Mouse (Mus musculus) lung, postnatal 0 days (tissue): ENCODE results near the gene Ntmt1. TPM values are rescaled to one million over a fixed set of nuclear protein-coding genes. Genes with fewer than 3 reads are reported as not detected.

Experiments
- ATAC-seq: fragments of 200-750 bp; cut with Nextera tagmentation; 2 replicates; pipeline ENCODE4 v1.8.0; 2017; ENCODE audit warnings: moderate library complexity
- DNase-seq: peaks from one replicate; pipeline ENCODE4 v3.0.0-alpha.2; 2016; ENCODE audit warnings: low spot score
- H3K27ac ChIP-seq: fragments of 300-500 bp; sonication (generic); 2 replicates; pipeline ENCODE4 v1.5.1; 2014; ENCODE audit warnings: antibody characterized with exemption, mild to moderate bottlenecking, low read length, mixed read lengths
- H3K27me3 ChIP-seq: fragments of 300-500 bp; sonication (generic); replicated peaks from 2 replicates; pipeline ENCODE4 v1.6.1; 2014; ENCODE audit warnings: low read length, mixed read lengths; ENCODE audit not compliant: insufficient read depth
- H3K36me3 ChIP-seq: fragments of 300-500 bp; sonication (generic); 2 replicates; pipeline ENCODE4 v1.6.1; 2014; ENCODE audit warnings: low read length, mixed read lengths; ENCODE audit not compliant: insufficient read depth
- H3K4me1 ChIP-seq: fragments of 300-500 bp; sonication (generic); 2 replicates; pipeline ENCODE4 v1.6.1; 2014; ENCODE audit warnings: antibody characterized with exemption, low read depth, low read length, mixed read lengths; ENCODE audit not compliant: insufficient read depth
- H3K4me2 ChIP-seq: fragments of 300-500 bp; sonication (generic); replicated peaks from 2 replicates; pipeline ENCODE4 v1.6.1; 2014; ENCODE audit warnings: low read depth, mild to moderate bottlenecking, low read length, moderate library complexity, mixed read lengths
- H3K4me3 ChIP-seq: fragments of 300-500 bp; sonication (generic); 2 replicates; pipeline ENCODE4 v1.5.1; 2014; ENCODE audit warnings: low read depth, low read length
- H3K9ac ChIP-seq: fragments of 300-500 bp; sonication (generic); replicated peaks from 2 replicates; pipeline ENCODE4 v1.6.1; 2014; ENCODE audit warnings: low read depth, mild to moderate bottlenecking
- H3K9me3 ChIP-seq: fragments of 300-500 bp; sonication (generic); 2 replicates; pipeline ENCODE4 v1.6.1; 2016; ENCODE audit warnings: low read length, mixed read lengths
- CTCF ChIP-seq: IDR thresholded peaks from 2 replicates; pipeline ENCODE4 v1.5.1; 2016; ENCODE audit warnings: antibody characterized with exemption, mild to moderate bottlenecking
- EP300 ChIP-seq: IDR thresholded peaks from 2 replicates; pipeline ENCODE4 v1.6.1; 2016; ENCODE audit warnings: antibody characterized with exemption, mild to moderate bottlenecking, control low read depth
- WGBS: fragments of 180-500 bp; shearing (Covaris S2); extraction: QIAGEN DNeasy Blood & Tissue Kit; methylation state at CpG from one replicate; pipeline ENCODE4 v1.1.7; 2014; 5-methylcytosine and 5-hydroxymethylcytosine counted together
- polyA plus RNA-seq: library from polyadenylated mRNA; unstranded; fragments of >200 nt; fragmentation: Nextera tagmentation; extraction: Ambion mirVana; gene quantifications from 2 replicates; pipeline ENCODE4 v1.2.1, GENCODE M21; 2015

The Ntmt1 gene
- polyA plus RNA-seq, 1 experiment from 2014 or later = 50.7 TPM

- H3K27ac ChIP-seq = peak overlapping the region; percentile 86
- H3K36me3 ChIP-seq = no peaks in the 10 kb centered on the region
- WGBS = 31% methylated on average over 15 of the region's 15 CpGs
- peaks cover 15% of the 10 kb centered on the region for H3K4me1 ChIP-seq
- H3K27me3 ChIP-seq = no peaks in the 10 kb centered on the region
- H3K9me3 ChIP-seq = no peaks in the 10 kb centered on the region
- H3K4me3 ChIP-seq = no peak overlapping the region
- H3K9ac ChIP-seq = no peak overlapping the region
- DNase-seq (peak; percentile 83), ATAC-seq (peak; percentile 82)
- 0 out of 2 replicates have a peak overlapping the region, but pooled peaks have one; percentile 8 for H3K4me2 ChIP-seq
- TF ChIP-seq CTCF = peak; percentile 12; the same call in 1 of the 2 replicates
- peak; percentile 85 for TF ChIP-seq EP300
These were observed 34.9 kb upstream of the Ntmt1 start for GRCm38 (mm10) chr2:30772581-30773312.

GRCm38 (mm10) chr2:30773313-30774005 is 34.2 kb upstream of the Ntmt1 start:
- ATAC-seq = no peak
- TF ChIP-seq CTCF (no peak), EP300 (no peak)
- no peak overlapping the region for H3K4me2 ChIP-seq

GRCm38 (mm10) chr2:30775955-30776354 is 31.7 kb upstream of the Ntmt1 start:
- 57% methylated on average over 3 of the region's 3 CpGs for WGBS
- no peak overlapping the region for H3K9ac ChIP-seq

More at GRCm38 (mm10) chr2:30773313-30774005, 34.2 kb upstream of the Ntmt1 start:
- H3K9ac ChIP-seq = no peak overlapping the region
- no peaks in the 10 kb centered on the region for H3K9me3 ChIP-seq
- no peak overlapping the region for H3K4me3 ChIP-seq
- H3K36me3 ChIP-seq = no peaks in the 10 kb centered on the region
- H3K27me3 ChIP-seq = no peaks in the 10 kb centered on the region
- DNase-seq = no peak
- H3K27ac ChIP-seq = peak overlapping the region; percentile 80
- H3K4me1 ChIP-seq = peaks cover 15% of the 10 kb centered on the region
- 65% methylated on average over 8 of the region's 8 CpGs for WGBS

GRCm38 (mm10) chr2:30777266-30777665 is 30.4 kb upstream of the Ntmt1 start:
- H3K36me3 ChIP-seq = no peaks in the 10 kb centered on the region
- 65% methylated on average over 3 of the region's 3 CpGs for WGBS
- no peak for DNase-seq
- no peak for ATAC-seq
- H3K4me2 ChIP-seq = no peak overlapping the region
- H3K4me3 ChIP-seq = no peak overlapping the region
- no peaks in the 10 kb centered on the region for H3K9me3 ChIP-seq
- TF ChIP-seq CTCF (no peak), EP300 (no peak)
- H3K27ac ChIP-seq = no peak overlapping the region
- H3K9ac ChIP-seq = no peak overlapping the region
- no peaks in the 10 kb centered on the region for H3K27me3 ChIP-seq
- H3K4me1 ChIP-seq = 0 out of 2 replicates have a peak, but pooled peaks cover 4% of the 10 kb centered on the region

More at GRCm38 (mm10) chr2:30775955-30776354, 31.7 kb upstream of the Ntmt1 start:
- Histone ChIP-seq H3K27ac (no peak overlapping the region), H3K9me3 (no peaks in the 10 kb centered on the region), H3K36me3 (no peaks in the 10 kb centered on the region), H3K27me3 (no peaks in the 10 kb centered on the region), H3K4me2 (no peak overlapping the region), H3K4me1 (peaks cover 15% of the 10 kb centered on the region), H3K4me3 (no peak overlapping the region)
- ATAC-seq (no peak), DNase-seq (no peak)
- TF ChIP-seq CTCF (peak; percentile 47), EP300 (no peak)

GRCm38 (mm10) chr2:30778235-30778634 is 29.4 kb upstream of the Ntmt1 start:
- Histone ChIP-seq H3K4me3 (no peak overlapping the region), H3K4me1 (no peaks in the 10 kb centered on the region), H3K36me3 (no peaks in the 10 kb centered on the region), H3K27ac (no peak overlapping the region), H3K4me2 (no peak overlapping the region), H3K9ac (no peak overlapping the region), H3K9me3 (no peaks in the 10 kb centered on the region), H3K27me3 (no peaks in the 10 kb centered on the region)
- TF ChIP-seq CTCF (no peak), EP300 (no peak)
- DNase-seq (no peak), ATAC-seq (no peak)
- WGBS = 73% methylated on average over 4 of the region's 4 CpGs

- H3K4me1 ChIP-seq = peaks cover 6% of the 10 kb centered on the region; the same call in 1 of the 2 replicates
- no peak overlapping the region for H3K27ac ChIP-seq
- 19% methylated on average over 5 of the region's 5 CpGs for WGBS
These were observed 28.4 kb upstream of the Ntmt1 start for GRCm38 (mm10) chr2:30779241-30779640.

More at GRCm38 (mm10) chr2:30779241-30779640, 28.4 kb upstream of the Ntmt1 start:
- Histone ChIP-seq H3K36me3 (no peaks in the 10 kb centered on the region), H3K4me3 (no peak overlapping the region), H3K9ac (no peak overlapping the region), H3K27me3 (no peaks in the 10 kb centered on the region), H3K4me2 (no peak overlapping the region), H3K9me3 (no peaks in the 10 kb centered on the region)
- DNase-seq (no peak), ATAC-seq (no peak)
- TF ChIP-seq EP300 = no peak
